In the genomic region with DNA sequence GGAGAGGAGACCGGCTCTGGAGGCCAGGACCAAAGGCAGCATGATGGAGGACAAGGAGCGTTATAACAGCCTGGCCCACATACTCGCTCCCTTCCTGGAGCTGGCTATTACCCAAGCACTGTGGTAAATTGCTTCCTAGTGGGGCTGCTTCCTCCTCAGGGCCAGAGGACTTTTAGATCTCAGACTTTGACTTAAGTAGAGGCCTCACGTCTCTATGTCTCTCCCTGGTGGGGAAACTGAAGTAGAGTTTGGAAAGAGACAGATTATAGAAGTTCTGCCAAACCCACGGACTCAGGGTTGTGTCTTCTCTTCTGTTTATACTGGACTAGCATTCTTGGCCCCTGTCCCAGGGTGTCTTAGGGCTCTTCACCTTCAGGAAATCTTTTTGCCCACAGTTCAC, we compare ENCODE assay signal across 13 mouse cellular contexts. TPM values are rescaled to one million over a fixed set of nuclear protein-coding genes. Genes with fewer than 3 reads are reported as not detected.
DNase-seq lines count a peak whose midpoint lies in the region; ATAC-seq and TF ChIP-seq lines count a peak whose summit lies in the region.
"Had no signal": no experiment of that assay in that cellular context is flagged by ENCODE, and none has a peak within 500 bp of the region (broad histone marks: within the 10 kb centered on the region; RNA-seq: fewer than 3 reads in every experiment).

No protein-coding gene starts in this region.

- ATAC-seq in midbrain, embryonic 11.5 days (ENCODE audit: low FRiP score): no peak
- ATAC-seq in activated CD4-positive, CD25-positive, alpha-beta regulatory T cell, adult 4 months: no peak

- H3K4me2 ChIP-seq in midbrain, embryonic 11.5 days: no peak overlapping the region
- H3K4me2 ChIP-seq: neural tube, embryonic 13.5 days had no signal

- no peak for TF ChIP-seq POLR2A in small intestine, adult 2 months (IDR thresholded peaks at IDR 0.05; ENCODE audit: low read depth, low read length)

- no peaks in the 10 kb centered on the region for H3K9me3 ChIP-seq in midbrain, embryonic 11.5 days (ENCODE audit: control insufficient read depth, low read length)
- H3K9me3 ChIP-seq in midbrain, embryonic 10.5 days (replicated peaks): no peaks in the 10 kb centered on the region
- H3K9me3 ChIP-seq: G1E; neural tube, embryonic 13.5 days had no signal

- H3K4me1 ChIP-seq in midbrain, embryonic 11.5 days (ENCODE audit: control insufficient read depth, insufficient read depth, low read length): no peaks in the 10 kb centered on the region
- peaks cover 12% of the 10 kb centered on the region for H3K4me1 ChIP-seq in midbrain, embryonic 10.5 days
- H3K4me1 ChIP-seq in small intestine, adult 2 months (ENCODE audit: control insufficient read depth, insufficient read depth, insufficient read length, low read length): peaks cover 9% of the 10 kb centered on the region; the same call in 1 of the 2 replicates
- H3K4me1 ChIP-seq: neural tube, embryonic 13.5 days had no signal

- peak; percentile 17 for DNase-seq in kidney, postnatal 14 days
- DNase-seq in kidney, postnatal 10 days: no peak
- peak; percentile 44 for DNase-seq in midbrain, embryonic 11.5 days (ENCODE audit: low spot score, missing footprints)
- no peak for DNase-seq in midbrain, embryonic 10.5 days (ENCODE audit: low spot score)
- peak; percentile 27 for DNase-seq in fibroblast of lung, adult 2 months (ENCODE audit: low read depth)
- DNase-seq: adrenal gland, adult 8-10 months; gastrocnemius, postnatal 10 days; kidney, adult 9 months; right cerebral cortex, postnatal 14 days had no signal

- no peak overlapping the region for H3K27ac ChIP-seq in midbrain, embryonic 11.5 days (ENCODE audit: low read depth, low read length)
- H3K27ac ChIP-seq in midbrain, embryonic 10.5 days (replicated peaks): no peak overlapping the region
- H3K27ac ChIP-seq in small intestine, adult 2 months (ENCODE audit: insufficient read depth, low read depth, low read length): no peak overlapping the region
- H3K27ac ChIP-seq: neural tube, embryonic 13.5 days had no signal

- H3K9ac ChIP-seq in midbrain, embryonic 11.5 days (ENCODE audit: low read length): no peak overlapping the region
- H3K9ac ChIP-seq: neural tube, embryonic 13.5 days had no signal

- TF ChIP-seq CTCF in small intestine, adult 2 months (IDR thresholded peaks at IDR 0.05; ENCODE audit: extremely low read depth, insufficient read length, insufficient replicate concordance, low read depth, low read length): peak; percentile 18; the same call in 1 of the 2 replicates

- H3K27me3 ChIP-seq in midbrain, embryonic 11.5 days (ENCODE audit: control insufficient read depth, insufficient read depth, low read length): no peaks in the 10 kb centered on the region
- H3K27me3 ChIP-seq in midbrain, embryonic 10.5 days (ENCODE audit: low read depth, poor library complexity, severe bottlenecking): no peaks in the 10 kb centered on the region
- H3K27me3 ChIP-seq in small intestine, adult 2 months (ENCODE audit: control insufficient read depth, insufficient read depth, low read length): no peaks in the 10 kb centered on the region
- H3K27me3 ChIP-seq: neural tube, embryonic 13.5 days had no signal

- H3K4me3 ChIP-seq in midbrain, embryonic 11.5 days (ENCODE audit: low read depth, low read length): no peak overlapping the region
- no peak overlapping the region for H3K4me3 ChIP-seq in midbrain, embryonic 10.5 days
- no peak overlapping the region for H3K4me3 ChIP-seq in small intestine, adult 2 months (ENCODE audit: low read depth, low read length)
- H3K4me3 ChIP-seq: neural tube, embryonic 13.5 days had no signal

- no peaks in the 10 kb centered on the region for H3K36me3 ChIP-seq in midbrain, embryonic 11.5 days (ENCODE audit: control insufficient read depth, insufficient read depth, low read length)
- no peaks in the 10 kb centered on the region for H3K36me3 ChIP-seq in midbrain, embryonic 10.5 days
- H3K36me3 ChIP-seq in small intestine, adult 2 months (ENCODE audit: control insufficient read depth, insufficient read depth, low read length): no peaks in the 10 kb centered on the region
- H3K36me3 ChIP-seq: G1E; neural tube, embryonic 13.5 days had no signal

- 73% methylated on average over 5 of the region's 5 CpGs for WGBS in midbrain, embryonic 11.5 days
- WGBS in midbrain, embryonic 10.5 days: 71% methylated on average over 5 of the region's 5 CpGs
- WGBS in small intestine, adult 2 months: 8% methylated on average over 5 of the region's 5 CpGs

RNA-seq across cellular contexts. Expression of a gene that starts 9.8 kb away (rescaled TPM):
- not detected in 2 replicates for polyA plus RNA-seq in midbrain, embryonic 11.5 days (2014; fragmentation: Nextera tagmentation; extraction: Ambion mirVana)
- not detected in 2 replicates for polyA plus RNA-seq in midbrain, embryonic 10.5 days (2016; fragmentation: Nextera tagmentation; extraction: Ambion mirVana)
- 0.14 and 0.58 TPM in 2 replicates for polyA plus RNA-seq in small intestine, adult 2 months (2012; rRNA removed)
- polyA plus RNA-seq in activated CD4-positive, CD25-positive, alpha-beta regulatory T cell, adult 4 months (2017; shearing (Covaris generic)): not detected
- polyA plus RNA-seq: G1E; neural tube, embryonic 13.5 days had no signal

RNA-seq across cellular contexts. Expression of a gene that starts 23.5 kb away (rescaled TPM):
- 51.0 and 59.6 TPM in 2 replicates for polyA plus RNA-seq in midbrain, embryonic 11.5 days (2014; fragmentation: Nextera tagmentation; extraction: Ambion mirVana)
- polyA plus RNA-seq in midbrain, embryonic 10.5 days (2016; fragmentation: Nextera tagmentation; extraction: Ambion mirVana): 39.3 and 63.0 TPM in 2 replicates
- 1.3 and 2.0 TPM in 2 replicates for polyA plus RNA-seq in small intestine, adult 2 months (2012; rRNA removed)
- not detected for polyA plus RNA-seq in activated CD4-positive, CD25-positive, alpha-beta regulatory T cell, adult 4 months (2017; shearing (Covaris generic))

RNA-seq across cellular contexts. Expression of a gene that starts 35.5 kb away (rescaled TPM):
- 0.22 and 0.34 TPM in 2 replicates for polyA plus RNA-seq in midbrain, embryonic 11.5 days (2014; fragmentation: Nextera tagmentation; extraction: Ambion mirVana)
- polyA plus RNA-seq in midbrain, embryonic 10.5 days (2016; fragmentation: Nextera tagmentation; extraction: Ambion mirVana): 0.47 and 0.62 TPM in 2 replicates
- polyA plus RNA-seq in small intestine, adult 2 months (2012; rRNA removed): 3.0 and 13.5 TPM in 2 replicates
- not detected for polyA plus RNA-seq in activated CD4-positive, CD25-positive, alpha-beta regulatory T cell, adult 4 months (2017; shearing (Covaris generic))
- polyA plus RNA-seq: G1E; neural tube, embryonic 13.5 days had no signal

RNA-seq across cellular contexts. Expression of a gene that starts 43.3 kb away (rescaled TPM):
- polyA plus RNA-seq in midbrain, embryonic 11.5 days (2014; fragmentation: Nextera tagmentation; extraction: Ambion mirVana): 0.11 TPM in 2 replicates
- polyA plus RNA-seq in midbrain, embryonic 10.5 days (2016; fragmentation: Nextera tagmentation; extraction: Ambion mirVana): 0.02 and 0.07 TPM in 2 replicates
- 0.08 TPM in 1 of 2 replicates, not detected in the other for polyA plus RNA-seq in small intestine, adult 2 months (2012; rRNA removed)
- polyA plus RNA-seq in activated CD4-positive, CD25-positive, alpha-beta regulatory T cell, adult 4 months (2017; shearing (Covaris generic)): not detected
- polyA plus RNA-seq: G1E had no signal

Comparison
In these comparisons a context has a peak if more than half of its experiments do, and no peak if none do; other contexts are left out.
1. DNase-seq: peak in kidney, postnatal 14 days (single experiment), midbrain, embryonic 11.5 days (single experiment) and fibroblast of lung, adult 2 months (single experiment); none in kidney, postnatal 10 days (single experiment) and midbrain, embryonic 10.5 days (single experiment).
2. RNA of a gene that starts 23.5 kb away (polyA plus RNA-seq): 51.0 to 59.6 TPM in midbrain, embryonic 11.5 days and 39.3 to 63.0 TPM in midbrain, embryonic 10.5 days; 1.3 to 2.0 TPM in small intestine, adult 2 months and not detected in activated CD4-positive, CD25-positive, alpha-beta regulatory T cell, adult 4 months; every median in the first group is over 10 times any median in the second.